Mouse (Mus musculus): Measurements from ENCODE around the gene BC051142.

DNA sequence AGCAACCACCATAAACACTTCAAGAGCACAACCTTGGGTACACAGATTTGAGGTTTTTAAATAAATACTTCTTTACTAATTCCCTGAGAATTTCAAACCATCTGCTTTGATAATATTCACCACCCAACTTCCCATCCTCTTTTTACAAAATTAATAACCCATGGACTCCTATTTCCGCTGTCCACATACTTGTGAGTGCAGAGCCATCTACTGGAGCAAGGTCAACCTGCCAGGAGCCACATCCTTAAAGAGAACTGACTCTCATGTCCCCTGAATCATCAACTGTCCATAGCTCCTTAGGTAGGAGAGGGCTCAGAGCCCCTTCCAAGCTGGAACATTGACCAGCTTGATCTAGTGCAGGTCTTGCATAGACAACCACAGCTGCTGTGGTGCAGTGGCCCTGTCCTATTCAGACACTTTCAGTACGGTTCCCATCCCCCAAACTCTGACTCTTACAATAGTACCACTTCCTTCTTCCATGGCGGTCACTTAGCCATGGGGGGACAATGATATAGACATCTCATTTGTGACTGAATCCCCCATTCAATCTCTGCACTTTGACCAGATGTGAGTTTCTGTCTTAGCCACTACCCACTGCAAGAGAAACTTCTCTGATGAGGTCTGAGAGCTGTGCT is 34.8 kb upstream of the BC051142 start:
- TF ChIP-seq CTCF (IDR thresholded peaks at IDR 0.05; ENCODE audit: insufficient read depth, low read length) = no peak
- no peak for TF ChIP-seq POLR2A (IDR thresholded peaks at IDR 0.05; ENCODE audit: borderline replicate concordance, extremely low read depth, low read depth, low read length)
